Mouse (Mus musculus): ENCODE results near the gene Arhgef28. TPM values are rescaled to one million over a fixed set of nuclear protein-coding genes. Genes with fewer than 3 reads are reported as not detected.

Gene Arhgef28
- polyA plus RNA-seq, 1 experiment from 2014 or later, result 17.0 TPM

- Histone ChIP-seq H3K9me3 (ENCODE audit: control insufficient read depth, low read length) (no peaks in the 10 kb centered on the region), H3K4me2 (ENCODE audit: low read depth, severe bottlenecking) (no peak overlapping the region), H3K4me1 (ENCODE audit: control insufficient read depth, insufficient read depth, low read length) (no peaks in the 10 kb centered on the region), H3K9ac (ENCODE audit: low read length) (no peak overlapping the region), H3K27ac (replicated peaks; ENCODE audit: low read depth, low read length) (no peak overlapping the region), H3K4me3 (ENCODE audit: low read depth, low read length) (no peak overlapping the region), H3K27me3 (ENCODE audit: control insufficient read depth, insufficient read depth, low read length) (no peaks in the 10 kb centered on the region), H3K36me3 (ENCODE audit: control insufficient read depth, insufficient read depth, low read length) (no peaks in the 10 kb centered on the region)
- 87% methylated on average over 6 of the region's 6 CpGs for WGBS
- DNase-seq (ENCODE audit: low spot score) (no peak), ATAC-seq (ENCODE audit: insufficient number of reproducible peaks, low FRiP score, low TSS enrichment, low read depth) (no peak)
Measured at GRCm38 (mm10) chr13:97876031-97876430, 330.2 kb downstream of the Arhgef28 start.

DNA sequence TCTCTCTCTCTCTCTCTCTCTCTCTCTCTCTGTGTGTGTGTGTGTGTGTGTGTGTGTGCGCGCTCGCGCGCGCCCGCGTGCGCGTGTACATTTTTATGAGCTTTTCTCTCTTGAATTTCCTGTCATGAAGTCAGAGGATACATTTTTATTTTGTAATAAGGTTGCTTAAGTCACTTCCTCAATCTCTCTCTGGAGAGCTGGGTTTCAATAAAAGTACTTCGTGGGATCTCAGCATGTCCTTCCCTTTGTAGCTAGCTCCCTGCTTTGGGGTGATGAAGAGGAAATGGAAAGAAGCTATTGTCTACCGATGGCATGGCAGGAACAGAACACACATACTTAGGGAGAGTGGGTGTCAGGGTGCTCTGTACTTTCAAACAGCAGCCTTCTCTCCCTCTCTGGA, 336.8 kb downstream of the Arhgef28 start:
- peaks cover 13% of the 10 kb centered on the region; the same call in 1 of the 2 replicates for H3K4me1 ChIP-seq (ENCODE audit: control insufficient read depth, insufficient read depth, low read length)
- WGBS, result 75% methylated on average over 12 of the region's 12 CpGs
- no peaks in the 10 kb centered on the region for H3K27me3 ChIP-seq (ENCODE audit: control insufficient read depth, insufficient read depth, low read length)
- H3K36me3 ChIP-seq (ENCODE audit: control insufficient read depth, insufficient read depth, low read length), result no peaks in the 10 kb centered on the region
- no peak overlapping the region for H3K9ac ChIP-seq (ENCODE audit: low read length)
- no peak for DNase-seq (ENCODE audit: low spot score)
- H3K4me3 ChIP-seq (ENCODE audit: low read depth, low read length), result no peak overlapping the region
- no peaks in the 10 kb centered on the region for H3K9me3 ChIP-seq (ENCODE audit: control insufficient read depth, low read length)
- ATAC-seq (ENCODE audit: insufficient number of reproducible peaks, low FRiP score, low TSS enrichment, low read depth), result no peak
- no peak overlapping the region for H3K27ac ChIP-seq (replicated peaks; ENCODE audit: low read depth, low read length)
- H3K4me2 ChIP-seq (ENCODE audit: low read depth, severe bottlenecking), result no peak overlapping the region

- H3K4me3 ChIP-seq (ENCODE audit: low read depth, low read length), result no peak overlapping the region
- peaks cover 13% of the 10 kb centered on the region; the same call in 1 of the 2 replicates for H3K4me1 ChIP-seq (ENCODE audit: control insufficient read depth, insufficient read depth, low read length)
- WGBS, result 53% methylated on average over 13 of the region's 13 CpGs
- no peak for ATAC-seq (ENCODE audit: insufficient number of reproducible peaks, low FRiP score, low TSS enrichment, low read depth)
- no peak overlapping the region for H3K9ac ChIP-seq (ENCODE audit: low read length)
- no peaks in the 10 kb centered on the region for H3K27me3 ChIP-seq (ENCODE audit: control insufficient read depth, insufficient read depth, low read length)
- no peak overlapping the region for H3K27ac ChIP-seq (replicated peaks; ENCODE audit: low read depth, low read length)
- no peaks in the 10 kb centered on the region for H3K9me3 ChIP-seq (ENCODE audit: control insufficient read depth, low read length)
- H3K4me2 ChIP-seq (ENCODE audit: low read depth, severe bottlenecking), result no peak overlapping the region
- no peaks in the 10 kb centered on the region for H3K36me3 ChIP-seq (ENCODE audit: control insufficient read depth, insufficient read depth, low read length)
- no peak for DNase-seq (ENCODE audit: low spot score)
Measured at GRCm38 (mm10) chr13:97867322-97867962, 338.8 kb downstream of the Arhgef28 start.

GRCm38 (mm10) chr13:97859071-97859470, 347.2 kb downstream of the Arhgef28 start:
- Histone ChIP-seq H3K4me3 (ENCODE audit: low read depth, low read length) (no peak overlapping the region), H3K9me3 (ENCODE audit: control insufficient read depth, low read length) (no peaks in the 10 kb centered on the region), H3K9ac (ENCODE audit: low read length) (no peak overlapping the region), H3K4me2 (ENCODE audit: low read depth, severe bottlenecking) (no peak overlapping the region), H3K27me3 (ENCODE audit: control insufficient read depth, insufficient read depth, low read length) (no peaks in the 10 kb centered on the region), H3K36me3 (ENCODE audit: control insufficient read depth, insufficient read depth, low read length) (no peaks in the 10 kb centered on the region), H3K4me1 (ENCODE audit: control insufficient read depth, insufficient read depth, low read length) (no peaks in the 10 kb centered on the region), H3K27ac (replicated peaks; ENCODE audit: low read depth, low read length) (no peak overlapping the region)
- WGBS, result 91% methylated on average over 3 of the region's 3 CpGs
- DNase-seq (ENCODE audit: low spot score), result no peak
- ATAC-seq (ENCODE audit: insufficient number of reproducible peaks, low FRiP score, low TSS enrichment, low read depth), result no peak

GRCm38 (mm10) chr13:97857860-97858259, 348.4 kb downstream of the Arhgef28 start:
- WGBS, result 85% methylated on average over 6 of the region's 6 CpGs
- ATAC-seq (ENCODE audit: insufficient number of reproducible peaks, low FRiP score, low TSS enrichment, low read depth) (no peak), DNase-seq (ENCODE audit: low spot score) (no peak)
- H3K36me3 ChIP-seq (ENCODE audit: control insufficient read depth, insufficient read depth, low read length), result no peaks in the 10 kb centered on the region
- no peak overlapping the region for H3K4me3 ChIP-seq (ENCODE audit: low read depth, low read length)
- no peak overlapping the region for H3K27ac ChIP-seq (replicated peaks; ENCODE audit: low read depth, low read length)
- H3K9me3 ChIP-seq (ENCODE audit: control insufficient read depth, low read length), result no peaks in the 10 kb centered on the region
- H3K4me2 ChIP-seq (ENCODE audit: low read depth, severe bottlenecking), result no peak overlapping the region
- H3K4me1 ChIP-seq (ENCODE audit: control insufficient read depth, insufficient read depth, low read length), result no peaks in the 10 kb centered on the region
- no peak overlapping the region for H3K9ac ChIP-seq (ENCODE audit: low read length)
- H3K27me3 ChIP-seq (ENCODE audit: control insufficient read depth, insufficient read depth, low read length), result no peaks in the 10 kb centered on the region

GRCm38 (mm10) chr13:97853356-97853968, 352.8 kb downstream of the Arhgef28 start:
- no peak for ATAC-seq (ENCODE audit: insufficient number of reproducible peaks, low FRiP score, low TSS enrichment, low read depth)
- WGBS, result 67% methylated on average over 8 of the region's 8 CpGs
- no peak overlapping the region for H3K9ac ChIP-seq (ENCODE audit: low read length)

More at GRCm38 (mm10) chr13:97853356-97853968, 352.8 kb downstream of the Arhgef28 start:
- H3K36me3 ChIP-seq (ENCODE audit: control insufficient read depth, insufficient read depth, low read length), result no peaks in the 10 kb centered on the region
- no peak overlapping the region for H3K4me2 ChIP-seq (ENCODE audit: low read depth, severe bottlenecking)
- no peaks in the 10 kb centered on the region for H3K4me1 ChIP-seq (ENCODE audit: control insufficient read depth, insufficient read depth, low read length)
- DNase-seq (ENCODE audit: low spot score), result no peak
- H3K9me3 ChIP-seq (ENCODE audit: control insufficient read depth, low read length), result no peaks in the 10 kb centered on the region
- no peaks in the 10 kb centered on the region for H3K27me3 ChIP-seq (ENCODE audit: control insufficient read depth, insufficient read depth, low read length)
- no peak overlapping the region for H3K27ac ChIP-seq (replicated peaks; ENCODE audit: low read depth, low read length)
- no peak overlapping the region for H3K4me3 ChIP-seq (ENCODE audit: low read depth, low read length)

Other genes starting within 250 kb of the Arhgef28 start
- gene Utp15, start 56.6 kb upstream of the Arhgef28 start, polyA plus RNA-seq (2014; fragmentation: Nextera tagmentation; extraction: Ambion mirVana), result 45.4 and 49.7 TPM in 2 replicates
- gene Ankra2, start 56.6 kb upstream of the Arhgef28 start, polyA plus RNA-seq (2014; fragmentation: Nextera tagmentation; extraction: Ambion mirVana), result 17.3 and 18.4 TPM in 2 replicates
- not detected in 2 replicates for gene Gm21976, start 73.4 kb upstream of the Arhgef28 start, polyA plus RNA-seq (2014; fragmentation: Nextera tagmentation; extraction: Ambion mirVana)
- 812 and 826 TPM in 2 replicates for gene Btf3, start 110.6 kb upstream of the Arhgef28 start, polyA plus RNA-seq (2014; fragmentation: Nextera tagmentation; extraction: Ambion mirVana)
- 0.05 and 0.07 TPM in 2 replicates for gene Foxd1, start 147.8 kb upstream of the Arhgef28 start, polyA plus RNA-seq (2014; fragmentation: Nextera tagmentation; extraction: Ambion mirVana)

All from limb, embryonic 11.5 days (tissue).